Mouse (Mus musculus) midbrain, embryonic 12.5 days (tissue): Measurements from ENCODE around the gene Mia2. TPM values are rescaled to one million over a fixed set of nuclear protein-coding genes. Genes with fewer than 3 reads are reported as not detected.
"Not testable (repeated sequence)": the region's sequence is repeated elsewhere in the genome, so short reads cannot be mapped to it uniquely, and the experiment has no call there.

Experiments used
- ATAC-seq: fragments of 200-750 bp; cut with Nextera tagmentation; 2 replicates; pipeline ENCODE4 v1.8.0; 2017; ENCODE audit warnings: low read depth, moderate TSS enrichment, moderate library complexity; ENCODE audit not compliant: low FRiP score
- H3K27ac ChIP-seq: fragments of 300-500 bp; sonication (generic); replicated peaks from 2 replicates; pipeline ENCODE4 v1.5.1; 2016; ENCODE audit warnings: mild to moderate bottlenecking
- H3K27me3 ChIP-seq: fragments of 300-500 bp; sonication (generic); 2 replicates; pipeline ENCODE4 v1.6.1; 2016; ENCODE audit warnings: mild to moderate bottlenecking
- H3K36me3 ChIP-seq: fragments of 300-500 bp; sonication (generic); 2 replicates; pipeline ENCODE4 v1.6.1; 2016
- H3K4me1 ChIP-seq: fragments of 300-500 bp; sonication (generic); 2 replicates; pipeline ENCODE4 v1.6.1; 2016
- H3K4me2 ChIP-seq: fragments of 300-500 bp; sonication (generic); replicated peaks from 2 replicates; pipeline ENCODE4 v1.6.1; 2016; ENCODE audit warnings: mild to moderate bottlenecking, moderate library complexity
- H3K4me3 ChIP-seq: fragments of 300-500 bp; sonication (generic); 2 replicates; pipeline ENCODE4 v1.5.1; 2016; ENCODE audit warnings: mild to moderate bottlenecking
- H3K9ac ChIP-seq: fragments of 300-500 bp; sonication (generic); replicated peaks from 2 replicates; pipeline ENCODE4 v1.6.1; 2016; ENCODE audit warnings: mild to moderate bottlenecking, moderate library complexity
- H3K9me3 ChIP-seq: fragments of 300-500 bp; sonication (generic); 2 replicates; pipeline ENCODE4 v1.6.1; 2016; ENCODE audit warnings: mild to moderate bottlenecking
- WGBS: fragments of 180-500 bp; shearing (Covaris S2); methylation state at CpG from one replicate; pipeline ENCODE4 v1.1.7; 2016; 5-methylcytosine and 5-hydroxymethylcytosine counted together
- polyA plus RNA-seq: library from polyadenylated mRNA; unstranded; fragments of >200 nt; fragmentation: Nextera tagmentation; extraction: Ambion mirVana; gene quantifications from 2 replicates; pipeline ENCODE4 v1.2.1, GENCODE M21; 2016

Gene Mia2
- 47.8 and 52.2 TPM in 2 replicates for polyA plus RNA-seq

GRCm38 (mm10) chr12:59095104-59096025, at the start of gene Mia2:
TSS of gene Mia2 (plus strand) at chr12:59095799.
- 86% methylated on average over 19 of the region's 19 CpGs for WGBS
- Histone ChIP-seq H3K27me3 (no peaks in the 10 kb centered on the region), H3K9me3 (no peaks in the 10 kb centered on the region), H3K4me2 (no peak within 1 kb of the TSS), H3K36me3 (no peaks in the 10 kb centered on the region), H3K4me1 (no peaks in the 10 kb centered on the region), H3K9ac (no peak within 1 kb of the TSS), H3K27ac (no peak within 1 kb of the TSS), H3K4me3 (no peak within 1 kb of the TSS)
- no peak for ATAC-seq

- Histone ChIP-seq H3K27ac (no peak overlapping the region), H3K9ac (no peak overlapping the region), H3K4me1 (no peaks in the 10 kb centered on the region), H3K4me2 (no peak overlapping the region), H3K36me3 (peaks cover 43% of the 10 kb centered on the region), H3K9me3 (no peaks in the 10 kb centered on the region), H3K4me3 (no peak overlapping the region), H3K27me3 (no peaks in the 10 kb centered on the region)
- ATAC-seq, result no peak
- 91% methylated on average over 3 of the region's 3 CpGs for WGBS
These were observed 43.1 kb upstream of the Mia2 start for GRCm38 (mm10) chr12:59052470-59052869.

GRCm38 (mm10) chr12:59053166-59053565, 42.4 kb upstream of the Mia2 start:
- H3K9me3 ChIP-seq, result no peaks in the 10 kb centered on the region
- 91% methylated on average over 5 of the region's 5 CpGs for WGBS
- H3K9ac ChIP-seq, result no peak overlapping the region
- H3K27me3 ChIP-seq, result no peaks in the 10 kb centered on the region
- no peak for ATAC-seq
- no peak overlapping the region for H3K4me3 ChIP-seq
- peaks cover 40% of the 10 kb centered on the region for H3K36me3 ChIP-seq
- H3K27ac ChIP-seq, result no peak overlapping the region
- H3K4me1 ChIP-seq, result no peaks in the 10 kb centered on the region
- H3K4me2 ChIP-seq, result no peak overlapping the region

- Histone ChIP-seq H3K27me3 (no peaks in the 10 kb centered on the region), H3K4me2 (no peak overlapping the region), H3K4me3 (no peak overlapping the region), H3K9me3 (no peaks in the 10 kb centered on the region), H3K36me3 (peaks cover 33% of the 10 kb centered on the region), H3K9ac (no peak overlapping the region), H3K27ac (no peak overlapping the region), H3K4me1 (no peaks in the 10 kb centered on the region)
- ATAC-seq, result no peak
These were observed 41.6 kb upstream of the Mia2 start for GRCm38 (mm10) chr12:59053976-59054375.

- Histone ChIP-seq H3K4me3 (no peak overlapping the region), H3K36me3 (peaks cover 25% of the 10 kb centered on the region), H3K27ac (no peak overlapping the region), H3K9me3 (no peaks in the 10 kb centered on the region), H3K9ac (no peak overlapping the region), H3K27me3 (no peaks in the 10 kb centered on the region), H3K4me2 (no peak overlapping the region), H3K4me1 (peaks cover 10% of the 10 kb centered on the region)
- ATAC-seq, result no peak
- 86% methylated on average over 4 of the region's 4 CpGs for WGBS
These were observed 40.3 kb upstream of the Mia2 start for GRCm38 (mm10) chr12:59055196-59055850.

- no peak overlapping the region for H3K4me3 ChIP-seq
- H3K36me3 ChIP-seq, result peaks cover 25% of the 10 kb centered on the region
- H3K27me3 ChIP-seq, result no peaks in the 10 kb centered on the region
- no peak overlapping the region for H3K4me2 ChIP-seq
- ATAC-seq, result no peak
- H3K27ac ChIP-seq, result no peak overlapping the region
- WGBS, result 94% methylated on average over 11 of the region's 11 CpGs
- no peaks in the 10 kb centered on the region for H3K9me3 ChIP-seq
- peaks cover 12% of the 10 kb centered on the region for H3K4me1 ChIP-seq
- H3K9ac ChIP-seq, result no peak overlapping the region
These were observed 39.4 kb upstream of the Mia2 start for GRCm38 (mm10) chr12:59056222-59056621.

- ATAC-seq, H3K4me3 ChIP-seq, H3K4me2 ChIP-seq, H3K27me3 ChIP-seq, H3K27ac ChIP-seq, H3K9ac ChIP-seq, H3K9me3 ChIP-seq: not testable (repeated sequence)
- Histone ChIP-seq H3K36me3 (peaks cover 14% of the 10 kb centered on the region), H3K4me1 (peaks cover 12% of the 10 kb centered on the region)
- 92% methylated on average over 5 of the region's 5 CpGs for WGBS
These were observed 37.4 kb upstream of the Mia2 start for GRCm38 (mm10) chr12:59058242-59058641.

GRCm38 (mm10) chr12:59060322-59060721, 35.3 kb upstream of the Mia2 start:
- no peaks in the 10 kb centered on the region for H3K27me3 ChIP-seq
- H3K9me3 ChIP-seq, result no peaks in the 10 kb centered on the region
- H3K9ac ChIP-seq, result peak overlapping the region; percentile 95
- peaks cover 12% of the 10 kb centered on the region for H3K4me1 ChIP-seq
- peaks cover 12% of the 10 kb centered on the region for H3K36me3 ChIP-seq
- peak overlapping the region; percentile 89 for H3K4me3 ChIP-seq
- ATAC-seq, result no peak
- WGBS, result 76% methylated on average over 4 of the region's 4 CpGs
- H3K4me2 ChIP-seq, result peak overlapping the region; percentile 78
- H3K27ac ChIP-seq, result 0 out of 2 replicates have a peak overlapping the region, but pooled peaks have one; percentile 89

- Histone ChIP-seq H3K36me3 (peaks cover 4% of the 10 kb centered on the region), H3K27ac (peak within 1 kb of the TSS; percentile 89)
These were observed 34.5 kb upstream of the Mia2 start, which contains the start of gene Trappc6b for GRCm38 (mm10) chr12:59060993-59061595. TSS of gene Trappc6b (minus strand) at chr12:59061472.

GRCm38 (mm10) chr12:59064837-59065236, 30.8 kb upstream of the Mia2 start:
- no peaks in the 10 kb centered on the region for H3K27me3 ChIP-seq
- H3K4me3 ChIP-seq, result no peak overlapping the region
- H3K4me2 ChIP-seq, result no peak overlapping the region
- ATAC-seq, result no peak
- WGBS, result 85% methylated on average over 8 of the region's 8 CpGs
- no peak overlapping the region for H3K9ac ChIP-seq
- H3K36me3 ChIP-seq, result peaks cover 19% of the 10 kb centered on the region
- H3K27ac ChIP-seq, result no peak overlapping the region
- H3K9me3 ChIP-seq, result no peaks in the 10 kb centered on the region
- peaks cover 18% of the 10 kb centered on the region for H3K4me1 ChIP-seq

More at GRCm38 (mm10) chr12:59060993-59061595, 34.5 kb upstream of the Mia2 start, which contains the start of gene Trappc6b:
- Histone ChIP-seq H3K4me3 (peak within 1 kb of the TSS; percentile 89), H3K4me2 (peak within 1 kb of the TSS; percentile 78), H3K27me3 (no peaks in the 10 kb centered on the region), H3K9me3 (no peaks in the 10 kb centered on the region), H3K4me1 (peaks cover 14% of the 10 kb centered on the region), H3K9ac (peak within 1 kb of the TSS; percentile 95)
- peak; percentile 97 for ATAC-seq
- WGBS, result under 1% methylated on average over 49 of the region's 49 CpGs

GRCm38 (mm10) chr12:59065776-59066175, 29.8 kb upstream of the Mia2 start:
- Histone ChIP-seq H3K9ac (no peak overlapping the region; the same call in 1 of the 2 replicates), H3K4me3 (peak overlapping the region; percentile 82; the same call in 1 of the 2 replicates), H3K4me1 (peaks cover 11% of the 10 kb centered on the region), H3K27me3 (no peaks in the 10 kb centered on the region), H3K4me2 (peak overlapping the region; percentile 71), H3K36me3 (peaks cover 27% of the 10 kb centered on the region), H3K9me3 (no peaks in the 10 kb centered on the region), H3K27ac (peak overlapping the region; percentile 90)
- ATAC-seq, result no peak
- WGBS, result 67% methylated on average over 3 of the region's 3 CpGs
